Mouse (Mus musculus) midbrain, embryonic 12.5 days (tissue): ENCODE results near the gene Parp6. TPM values are rescaled to one million over a fixed set of nuclear protein-coding genes. Genes with fewer than 3 reads are reported as not detected.
A peak's percentile ranks its signal among the peaks of the same experiment; 100 is the strongest.

ENCODE experiments used
- ATAC-seq: fragments of 200-750 bp; cut with Nextera tagmentation; 2 replicates; pipeline ENCODE4 v1.8.0; 2017; ENCODE audit warnings: low read depth, moderate TSS enrichment, moderate library complexity; ENCODE audit not compliant: low FRiP score
- H3K27ac ChIP-seq: fragments of 300-500 bp; sonication (generic); replicated peaks from 2 replicates; pipeline ENCODE4 v1.5.1; 2016; ENCODE audit warnings: mild to moderate bottlenecking
- H3K27me3 ChIP-seq: fragments of 300-500 bp; sonication (generic); 2 replicates; pipeline ENCODE4 v1.6.1; 2016; ENCODE audit warnings: mild to moderate bottlenecking
- H3K36me3 ChIP-seq: fragments of 300-500 bp; sonication (generic); 2 replicates; pipeline ENCODE4 v1.6.1; 2016
- H3K4me1 ChIP-seq: fragments of 300-500 bp; sonication (generic); 2 replicates; pipeline ENCODE4 v1.6.1; 2016
- H3K4me2 ChIP-seq: fragments of 300-500 bp; sonication (generic); replicated peaks from 2 replicates; pipeline ENCODE4 v1.6.1; 2016; ENCODE audit warnings: mild to moderate bottlenecking, moderate library complexity
- H3K4me3 ChIP-seq: fragments of 300-500 bp; sonication (generic); 2 replicates; pipeline ENCODE4 v1.5.1; 2016; ENCODE audit warnings: mild to moderate bottlenecking
- H3K9ac ChIP-seq: fragments of 300-500 bp; sonication (generic); replicated peaks from 2 replicates; pipeline ENCODE4 v1.6.1; 2016; ENCODE audit warnings: mild to moderate bottlenecking, moderate library complexity
- H3K9me3 ChIP-seq: fragments of 300-500 bp; sonication (generic); 2 replicates; pipeline ENCODE4 v1.6.1; 2016; ENCODE audit warnings: mild to moderate bottlenecking
- WGBS: fragments of 180-500 bp; shearing (Covaris S2); methylation state at CpG from one replicate; pipeline ENCODE4 v1.1.7; 2016; 5-methylcytosine and 5-hydroxymethylcytosine counted together
- polyA plus RNA-seq: library from polyadenylated mRNA; unstranded; fragments of >200 nt; fragmentation: Nextera tagmentation; extraction: Ambion mirVana; gene quantifications from 2 replicates; pipeline ENCODE4 v1.2.1, GENCODE M21; 2016

The Parp6 gene
- polyA plus RNA-seq, 1 experiment from 2014 or later, result 117 TPM

DNA sequence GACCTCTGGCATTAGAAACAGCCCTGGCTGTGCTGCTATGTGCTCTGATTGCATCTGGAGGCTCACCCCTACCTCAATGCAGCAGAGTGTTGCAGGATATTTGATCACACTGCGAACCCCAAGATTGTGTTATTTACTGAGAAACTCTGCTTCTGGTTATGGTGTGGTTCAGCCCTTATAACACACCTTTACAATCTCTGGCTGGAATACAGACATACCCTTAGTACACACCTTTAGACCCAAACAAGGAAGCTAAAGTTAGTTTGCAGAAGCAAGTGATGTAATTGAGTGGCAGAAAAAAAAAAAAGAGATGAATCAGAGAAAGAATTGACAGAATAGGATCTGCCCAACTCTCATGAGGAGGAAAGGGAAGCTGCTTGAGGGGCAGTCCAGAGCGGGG lies 6.1 kb upstream of the Parp6 start:
- no peak overlapping the region for H3K4me2 ChIP-seq
- H3K27ac ChIP-seq, result no peak overlapping the region
- no peaks in the 10 kb centered on the region for H3K27me3 ChIP-seq
- H3K9ac ChIP-seq, result no peak overlapping the region
- no peak overlapping the region for H3K4me3 ChIP-seq
- no peaks in the 10 kb centered on the region for H3K4me1 ChIP-seq
- H3K9me3 ChIP-seq, result no peaks in the 10 kb centered on the region
- 92% methylated on average over 2 of the region's 2 CpGs for WGBS
- no peaks in the 10 kb centered on the region for H3K36me3 ChIP-seq
- no peak for ATAC-seq

DNA sequence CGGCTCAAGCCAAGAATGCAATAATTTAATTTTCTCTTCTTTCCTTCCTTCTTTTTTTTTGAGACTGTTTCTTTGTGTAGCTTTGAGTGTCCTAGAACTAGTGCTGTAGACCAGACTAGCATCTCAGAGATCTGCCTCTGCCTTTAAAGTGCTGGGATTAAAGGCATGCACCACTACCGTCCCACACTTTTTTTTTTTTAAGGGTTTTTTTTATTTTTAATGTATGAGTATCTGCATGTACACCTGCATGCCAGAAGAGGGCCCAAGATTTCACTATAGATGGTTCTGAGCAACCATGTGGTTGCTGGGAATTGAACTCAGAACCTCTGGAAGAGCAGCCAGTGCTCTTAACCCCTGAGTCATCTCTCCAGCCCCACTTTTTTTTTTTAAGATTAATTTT lies 1.3 kb upstream of the Parp6 start:
- Histone ChIP-seq H3K9ac (no peak overlapping the region), H3K4me2 (no peak overlapping the region), H3K27me3 (no peaks in the 10 kb centered on the region), H3K27ac (no peak overlapping the region), H3K36me3 (no peaks in the 10 kb centered on the region), H3K4me1 (peaks cover 19% of the 10 kb centered on the region), H3K9me3 (no peaks in the 10 kb centered on the region), H3K4me3 (no peak overlapping the region)
- ATAC-seq, result no peak
- WGBS, result 90% methylated on average over 2 of the region's 2 CpGs

DNA sequence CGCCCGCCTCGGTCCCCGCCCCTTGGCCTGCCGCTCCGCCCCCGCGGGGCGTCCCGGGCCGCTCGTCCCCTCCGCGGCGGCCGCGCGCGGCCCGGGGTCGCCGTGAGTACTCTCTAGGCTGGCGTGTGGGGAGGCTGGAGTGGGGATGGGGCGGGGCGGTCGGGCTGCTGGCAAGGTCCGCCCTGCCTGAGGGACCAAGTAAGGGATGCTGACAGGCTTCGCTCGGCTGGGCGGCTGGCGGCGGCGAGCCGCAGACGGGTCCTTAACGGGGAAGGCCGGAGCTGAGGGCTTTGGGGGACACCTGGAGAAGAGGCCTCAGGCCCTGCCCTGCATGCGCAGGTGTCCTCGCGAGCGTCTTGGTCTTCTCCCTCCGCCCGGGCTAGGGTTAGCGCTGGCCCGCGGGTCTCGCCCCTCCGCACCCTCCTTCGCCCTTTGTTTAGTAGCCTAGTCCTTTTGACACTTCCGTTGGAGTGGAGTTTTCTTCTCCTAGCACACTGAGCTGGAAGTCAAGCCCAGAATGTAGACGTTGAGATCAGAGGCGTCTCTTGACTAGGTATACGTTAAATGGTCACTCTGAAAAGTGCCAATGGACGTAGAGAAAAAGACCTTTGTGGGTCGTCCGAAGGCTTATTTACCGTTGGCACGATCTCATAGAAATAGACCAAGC lies 356 bp downstream of the Parp6 start:
- peak; percentile 66; the same call in 1 of the 2 replicates for ATAC-seq

DNA sequence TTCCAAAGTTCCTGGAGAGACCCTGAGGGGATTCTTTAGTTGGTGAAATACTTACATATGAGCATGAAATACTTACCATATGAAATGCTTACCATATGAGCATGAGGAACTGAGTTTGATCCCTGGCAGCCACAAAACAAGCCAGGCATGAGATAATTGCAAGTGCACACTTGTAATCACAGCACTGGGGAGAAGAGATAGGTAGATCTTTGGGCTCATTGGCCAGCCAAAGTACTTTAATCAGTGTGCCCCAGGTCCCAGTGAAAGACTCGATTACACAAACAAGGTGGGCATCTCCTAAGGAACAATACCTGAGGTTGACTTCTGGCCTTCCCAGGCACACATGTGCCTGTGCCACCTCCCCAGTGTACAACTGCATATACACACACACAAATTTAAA lies 21.3 kb downstream of the Parp6 start:
- no peak overlapping the region for H3K4me3 ChIP-seq
- H3K36me3 ChIP-seq, result peaks cover 76% of the 10 kb centered on the region
- H3K27me3 ChIP-seq, result no peaks in the 10 kb centered on the region
- H3K9ac ChIP-seq, result no peak overlapping the region
- WGBS, result 96% methylated on average over 1 of the region's 1 CpGs
- H3K27ac ChIP-seq, result no peak overlapping the region
- H3K4me2 ChIP-seq, result no peak overlapping the region
- no peaks in the 10 kb centered on the region for H3K4me1 ChIP-seq
- ATAC-seq, result no peak
- H3K9me3 ChIP-seq, result no peaks in the 10 kb centered on the region

More for the DNA sequence above, 356 bp downstream of the Parp6 start:
- H3K4me1 ChIP-seq, result peaks cover 19% of the 10 kb centered on the region
- peaks cover 4% of the 10 kb centered on the region for H3K36me3 ChIP-seq
- peak overlapping the region; percentile 77 for H3K9ac ChIP-seq
- H3K4me2 ChIP-seq, result peak overlapping the region; percentile 65
- no peaks in the 10 kb centered on the region for H3K27me3 ChIP-seq
- H3K9me3 ChIP-seq, result no peaks in the 10 kb centered on the region
- peak overlapping the region; percentile 88 for H3K27ac ChIP-seq
- under 1% methylated on average over 54 of the region's 58 CpGs for WGBS
- peak overlapping the region; percentile 67 for H3K4me3 ChIP-seq

DNA sequence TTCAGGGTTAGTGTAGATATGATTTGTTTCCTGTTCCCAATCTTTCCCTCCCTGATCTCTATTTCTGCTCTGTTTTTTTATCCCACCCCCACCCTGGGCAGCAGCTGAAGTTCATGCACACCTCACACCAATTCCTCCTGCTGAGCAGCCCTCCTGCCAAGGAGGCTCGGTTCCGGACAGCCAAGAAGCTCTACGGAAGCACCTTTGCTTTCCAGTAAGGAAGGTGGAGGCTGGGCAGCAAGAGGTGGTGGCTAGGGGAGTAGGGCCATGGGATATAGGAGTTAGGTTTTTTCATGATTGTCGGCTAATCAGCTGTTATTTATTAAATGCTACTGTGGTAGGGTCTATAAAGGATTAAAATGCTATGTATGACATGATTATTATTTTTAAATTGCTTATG lies 22.9 kb downstream of the Parp6 start:
- Histone ChIP-seq H3K4me1 (no peaks in the 10 kb centered on the region), H3K36me3 (peaks cover 72% of the 10 kb centered on the region), H3K9me3 (no peaks in the 10 kb centered on the region), H3K4me2 (no peak overlapping the region), H3K9ac (no peak overlapping the region), H3K27ac (no peak overlapping the region), H3K4me3 (no peak overlapping the region), H3K27me3 (no peaks in the 10 kb centered on the region)
- no peak for ATAC-seq
- 90% methylated on average over 4 of the region's 4 CpGs for WGBS

DNA sequence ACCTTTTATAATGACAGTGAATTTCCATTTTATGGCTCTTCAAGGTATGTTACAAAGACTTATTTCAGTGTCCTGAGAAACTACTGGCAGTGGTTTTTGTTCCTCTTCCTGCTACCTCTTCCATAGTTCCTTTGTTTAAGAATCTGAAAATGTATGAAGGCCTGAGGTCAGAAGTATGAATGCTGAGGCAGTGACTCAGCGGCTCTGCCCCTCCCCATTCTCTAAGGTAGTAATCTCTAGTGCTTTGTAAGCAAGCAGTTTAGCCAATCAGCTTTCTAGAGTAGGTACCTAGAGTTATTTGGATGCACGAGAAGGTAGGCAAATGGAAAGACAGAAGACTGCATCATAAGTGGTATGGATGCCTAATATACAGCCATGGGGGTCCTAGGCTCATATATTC lies 24.2 kb downstream of the Parp6 start:
- ATAC-seq, result no peak
- WGBS, result 89% methylated on average over 2 of the region's 2 CpGs
- H3K4me1 ChIP-seq, result no peaks in the 10 kb centered on the region
- H3K27me3 ChIP-seq, result no peaks in the 10 kb centered on the region
- H3K36me3 ChIP-seq, result peaks cover 65% of the 10 kb centered on the region
- no peak overlapping the region for H3K27ac ChIP-seq
- no peak overlapping the region for H3K9ac ChIP-seq
- no peak overlapping the region for H3K4me3 ChIP-seq
- H3K4me2 ChIP-seq, result no peak overlapping the region
- H3K9me3 ChIP-seq, result no peaks in the 10 kb centered on the region

DNA sequence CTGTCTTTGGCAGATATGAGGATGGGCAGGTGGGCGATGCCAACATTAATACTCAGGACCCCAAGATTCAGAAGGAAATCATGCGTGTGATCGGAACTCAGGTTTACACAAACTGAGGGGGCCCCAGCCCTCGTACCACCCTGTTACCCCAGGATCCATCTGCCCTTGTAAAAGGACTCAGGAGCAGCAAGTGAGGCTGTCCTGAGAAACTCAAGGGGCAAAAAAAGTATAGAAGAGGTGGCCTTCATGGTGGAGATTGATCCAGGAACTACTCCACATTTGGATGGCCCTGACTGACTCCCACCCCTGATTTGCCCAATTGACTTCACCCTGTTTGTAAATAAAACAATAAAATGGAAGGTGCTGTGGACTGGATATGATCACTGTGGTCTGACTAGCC lies 32.8 kb downstream of the Parp6 start:
- no peak for ATAC-seq
- 97% methylated on average over 4 of the region's 4 CpGs for WGBS
- Histone ChIP-seq H3K9ac (no peak overlapping the region), H3K4me1 (no peaks in the 10 kb centered on the region), H3K9me3 (no peaks in the 10 kb centered on the region), H3K36me3 (peaks cover 50% of the 10 kb centered on the region), H3K4me2 (no peak overlapping the region), H3K27ac (no peak overlapping the region), H3K27me3 (no peaks in the 10 kb centered on the region), H3K4me3 (no peak overlapping the region)

DNA sequence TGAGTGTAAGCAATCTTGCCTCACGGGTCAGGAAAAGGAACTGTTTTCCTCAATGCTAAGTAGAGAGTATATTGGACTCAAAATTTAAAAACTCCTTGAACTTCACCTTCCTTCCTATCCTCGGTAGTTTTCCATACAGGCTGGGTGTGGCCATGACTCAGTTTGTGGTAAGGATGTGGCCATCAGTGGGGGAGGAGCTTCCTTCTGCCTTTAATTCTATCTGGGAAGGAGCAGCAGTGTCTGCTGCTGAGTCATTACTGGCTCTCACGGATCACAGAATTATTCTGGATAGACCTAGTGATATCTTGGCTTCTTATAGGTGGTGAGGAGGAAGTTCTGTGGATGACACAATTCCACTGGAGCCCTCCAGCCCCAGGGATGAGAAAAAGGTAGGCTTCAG lies 36.3 kb downstream of the Parp6 start:
- Histone ChIP-seq H3K4me2 (no peak overlapping the region), H3K36me3 (peaks cover 33% of the 10 kb centered on the region), H3K4me1 (peaks cover 4% of the 10 kb centered on the region), H3K27ac (no peak overlapping the region), H3K9me3 (no peaks in the 10 kb centered on the region), H3K4me3 (no peak overlapping the region), H3K27me3 (no peaks in the 10 kb centered on the region), H3K9ac (no peak overlapping the region)
- no peak for ATAC-seq
- WGBS, result 39% methylated on average over 3 of the region's 3 CpGs

DNA sequence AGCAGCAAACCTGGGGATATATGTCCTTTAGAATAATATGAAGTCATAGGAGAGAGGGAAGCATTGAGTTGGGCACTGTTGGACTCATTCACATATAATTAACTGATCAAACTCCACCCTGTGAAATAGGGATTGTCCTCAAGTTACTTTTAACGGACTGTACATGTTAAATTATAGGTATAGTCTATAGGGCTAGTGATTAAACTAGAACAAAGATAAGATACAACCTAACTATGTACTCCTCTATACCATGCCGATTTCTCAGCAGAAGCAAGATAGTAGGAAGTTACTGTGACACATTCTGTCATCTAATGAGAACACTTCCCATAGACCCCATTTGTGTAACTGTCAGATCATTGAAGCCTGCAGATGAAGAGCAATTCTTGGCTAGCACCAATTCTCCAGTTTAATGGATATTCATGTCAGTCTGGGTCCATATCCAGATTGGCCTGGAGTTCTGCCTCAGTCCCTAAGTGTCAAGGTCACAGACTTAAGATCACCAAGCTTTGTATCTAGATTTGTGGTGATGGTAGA lies 37.4 kb downstream of the Parp6 start:
- Histone ChIP-seq H3K36me3 (peaks cover 22% of the 10 kb centered on the region), H3K4me2 (no peak overlapping the region), H3K9me3 (no peaks in the 10 kb centered on the region), H3K27ac (no peak overlapping the region), H3K27me3 (no peaks in the 10 kb centered on the region), H3K4me1 (peaks cover 15% of the 10 kb centered on the region), H3K9ac (no peak overlapping the region), H3K4me3 (no peak overlapping the region)
- 88% methylated on average over 2 of the region's 2 CpGs for WGBS
- ATAC-seq, result no peak

DNA sequence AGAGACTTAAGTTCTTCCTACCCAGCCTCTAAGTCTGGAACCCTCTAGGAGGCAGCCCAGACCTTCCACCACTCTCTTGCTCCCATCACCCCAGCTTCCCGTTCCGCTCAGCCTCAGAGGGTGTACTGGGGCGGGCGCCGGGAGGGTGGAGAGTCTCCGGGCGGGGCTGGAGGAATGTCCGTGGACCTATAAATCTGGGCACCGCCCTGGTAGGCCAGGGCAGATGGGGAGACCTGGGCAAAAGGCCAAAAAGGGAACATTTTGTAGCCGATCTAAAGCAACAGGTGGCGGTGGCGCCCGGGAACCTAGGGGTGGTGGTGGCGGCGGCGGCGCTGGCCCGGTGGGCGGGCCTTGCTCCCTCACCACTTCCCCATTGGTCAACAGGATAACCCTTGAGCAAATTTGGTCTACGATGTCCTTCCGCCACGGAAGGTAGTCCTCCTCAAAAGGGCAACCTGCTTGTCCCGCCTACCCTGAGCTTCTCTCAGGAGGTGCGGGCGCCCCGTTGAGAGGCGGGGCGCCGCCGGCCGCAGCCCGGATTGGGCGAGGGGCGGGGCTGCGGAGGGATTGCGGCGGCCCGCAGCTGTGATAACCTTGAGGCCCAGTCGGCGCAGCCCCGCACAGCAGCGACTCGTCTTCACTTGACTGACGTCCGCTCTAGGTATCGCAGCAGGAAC lies 39.0 kb downstream of the Parp6 start, which contains the start of gene Pkm:
Gene Pkm (plus strand): TSS at position 411 of the 677 bp plus-strand sequence.
- H3K27me3 ChIP-seq, result no peaks in the 10 kb centered on the region
- H3K27ac ChIP-seq, result peak within 1 kb of the TSS; percentile 98
- peak within 1 kb of the TSS; percentile 67 for H3K4me2 ChIP-seq
- H3K9ac ChIP-seq, result peak within 1 kb of the TSS; percentile 92
- H3K36me3 ChIP-seq, result peaks cover 19% of the 10 kb centered on the region
- H3K4me1 ChIP-seq, result peaks cover 31% of the 10 kb centered on the region
- peak within 1 kb of the TSS; percentile 88 for H3K4me3 ChIP-seq
- WGBS, result under 1% methylated on average over 42 of the region's 46 CpGs
- H3K9me3 ChIP-seq, result no peaks in the 10 kb centered on the region
- ATAC-seq, result peak; percentile 89

DNA sequence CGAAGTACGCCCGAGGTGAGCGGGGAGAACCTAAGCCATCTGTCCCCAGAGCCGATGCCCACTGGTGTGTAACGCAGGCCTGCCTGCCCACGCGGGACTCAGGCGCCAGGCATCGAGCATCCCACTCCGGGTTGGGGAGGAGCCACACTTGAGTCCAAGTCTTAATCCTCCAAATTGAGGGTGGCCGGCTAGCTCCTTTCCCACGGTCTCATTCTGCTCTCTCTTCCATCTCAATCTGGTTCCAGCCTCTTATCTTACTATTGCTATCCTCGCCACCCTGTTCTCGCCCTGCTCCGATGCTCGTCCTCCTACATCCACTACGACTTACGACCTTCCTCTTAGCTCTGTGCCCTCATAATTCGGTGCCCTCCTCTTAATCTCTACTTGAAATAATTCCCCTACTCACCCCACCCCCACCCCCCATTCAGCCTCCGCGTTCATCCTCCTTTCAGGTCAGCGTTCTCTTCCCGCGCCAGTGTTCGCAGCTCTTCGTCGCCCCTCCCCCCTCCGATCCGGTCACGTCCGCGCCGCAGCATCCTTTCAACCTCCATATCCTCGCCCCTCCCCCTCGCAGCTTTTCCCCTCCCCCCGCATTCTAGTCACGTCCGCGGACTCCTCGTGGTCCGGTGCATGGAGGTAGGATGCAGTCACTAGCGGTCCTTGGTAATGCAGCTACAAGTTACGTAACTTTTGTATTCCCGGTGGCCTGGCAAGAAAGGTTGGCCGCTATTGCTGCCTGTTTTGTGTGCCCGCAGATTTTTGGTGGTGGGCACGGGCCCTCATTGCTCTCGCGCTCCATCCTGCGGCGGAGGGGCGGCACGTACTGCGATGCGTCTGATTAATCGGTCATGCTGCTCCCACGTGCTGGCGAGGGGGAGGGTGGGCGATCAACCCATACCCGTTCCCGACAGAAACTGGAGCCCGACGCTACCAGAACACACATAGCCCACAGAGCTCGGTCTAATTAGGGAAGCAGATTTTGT lies 39.8 kb downstream of the Parp6 start:
- WGBS, result under 1% methylated on average over 63 of the region's 65 CpGs
- peak overlapping the region; percentile 88 for H3K4me3 ChIP-seq
- no peaks in the 10 kb centered on the region for H3K27me3 ChIP-seq
- peaks cover 39% of the 10 kb centered on the region for H3K4me1 ChIP-seq
- H3K9ac ChIP-seq, result peak overlapping the region; percentile 92
- peak overlapping the region; percentile 67 for H3K4me2 ChIP-seq
- H3K27ac ChIP-seq, result peak overlapping the region; percentile 98
- peak; percentile 60 for ATAC-seq
- no peaks in the 10 kb centered on the region for H3K9me3 ChIP-seq
- peaks cover 19% of the 10 kb centered on the region for H3K36me3 ChIP-seq
